Mouse (Mus musculus) olfactory bulb, adult 2 months (tissue): ENCODE results near the gene Fam166a. TPM values are rescaled to one million over a fixed set of nuclear protein-coding genes. Genes with fewer than 3 reads are reported as not detected.
A peak's percentile ranks its signal among the peaks of the same experiment; 100 is the strongest.

Source experiments
- H3K27ac ChIP-seq: fragments of 200-500 bp; 2 replicates; pipeline ENCODE4 v1.5.1; 2012; ENCODE audit warnings: low read depth, low read length; ENCODE audit not compliant: insufficient read depth
- H3K4me1 ChIP-seq: fragments of 200-500 bp; 2 replicates; pipeline ENCODE4 v1.6.1; 2012; ENCODE audit warnings: low read length; ENCODE audit not compliant: control insufficient read depth, insufficient read depth
- H3K4me3 ChIP-seq: fragments of 200-500 bp; 2 replicates; pipeline ENCODE4 v1.5.1; 2012; ENCODE audit warnings: mild to moderate bottlenecking, low read depth, low read length, moderate library complexity; ENCODE audit not compliant: insufficient read depth
- CTCF ChIP-seq: fragments of 200-500 bp; IDR thresholded peaks from 2 replicates; pipeline ENCODE4 v1.5.1; 2012; ENCODE audit warnings: low read depth, mild to moderate bottlenecking, low read length, moderate library complexity; ENCODE audit not compliant: insufficient read depth
- POLR2A ChIP-seq: fragments of 200-500 bp; IDR thresholded peaks from 2 replicates; pipeline ENCODE4 v1.6.1; 2012; ENCODE audit warnings: mild to moderate bottlenecking, low read depth, low read length, moderate library complexity; ENCODE audit not compliant: insufficient read depth
- WGBS: fragments of 180-500 bp; shearing (Covaris S2); methylation state at CpG from one replicate; pipeline ENCODE4 v1.1.7; 2018; 5-methylcytosine and 5-hydroxymethylcytosine counted together
- polyA plus RNA-seq: library from polyadenylated mRNA; stranded (reverse); fragments of >200 nt; gene quantifications from 2 replicates; pipeline ENCODE4 v1.2.4, GENCODE M21; 2012; ENCODE audit warnings: low replicate concordance; ENCODE audit not compliant: missing spikeins, insufficient read depth, insufficient read length

The Fam166a gene
- polyA plus RNA-seq, 1 experiment = not detected

DNA sequence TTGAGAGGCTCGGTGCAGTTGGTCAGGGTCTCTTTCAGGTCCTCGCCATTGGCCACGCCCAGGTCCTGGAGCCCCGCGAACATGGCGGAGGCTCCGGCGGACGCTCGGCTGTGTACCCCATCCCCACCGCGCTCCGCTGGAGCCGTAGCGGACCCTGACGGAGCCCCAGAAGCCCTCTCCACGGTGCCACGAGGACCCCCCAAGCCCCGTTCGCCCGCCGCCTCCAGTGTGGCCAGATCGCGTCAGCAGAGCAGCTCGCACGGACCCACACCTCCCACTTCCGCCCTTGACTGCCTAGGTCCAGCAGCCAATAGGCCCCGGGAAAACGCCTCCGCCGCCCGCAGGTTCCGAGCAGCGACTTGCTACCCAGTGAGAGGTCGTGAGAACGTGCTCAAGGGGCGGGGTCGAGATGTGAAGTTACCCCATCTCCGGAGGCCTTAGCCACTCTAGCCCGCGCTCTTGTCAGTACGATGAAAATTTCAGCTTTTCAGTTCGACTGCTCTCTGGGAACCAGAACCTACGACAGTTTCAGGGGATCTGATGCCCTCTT lies 7.3 kb upstream of the Fam166a start, which contains the start of gene Nelfb:
TSS of gene Nelfb (minus strand) at position 369 of the 550 bp plus-strand sequence.
- peak; percentile 49 for TF ChIP-seq POLR2A
- TF ChIP-seq CTCF = no peak
- Histone ChIP-seq H3K4me1 (peaks cover 11% of the 10 kb centered on the region), H3K4me3 (peak within 1 kb of the TSS; percentile 84), H3K27ac (peak within 1 kb of the TSS; percentile 66)
- WGBS = 1% methylated on average over 42 of the region's 44 CpGs

DNA sequence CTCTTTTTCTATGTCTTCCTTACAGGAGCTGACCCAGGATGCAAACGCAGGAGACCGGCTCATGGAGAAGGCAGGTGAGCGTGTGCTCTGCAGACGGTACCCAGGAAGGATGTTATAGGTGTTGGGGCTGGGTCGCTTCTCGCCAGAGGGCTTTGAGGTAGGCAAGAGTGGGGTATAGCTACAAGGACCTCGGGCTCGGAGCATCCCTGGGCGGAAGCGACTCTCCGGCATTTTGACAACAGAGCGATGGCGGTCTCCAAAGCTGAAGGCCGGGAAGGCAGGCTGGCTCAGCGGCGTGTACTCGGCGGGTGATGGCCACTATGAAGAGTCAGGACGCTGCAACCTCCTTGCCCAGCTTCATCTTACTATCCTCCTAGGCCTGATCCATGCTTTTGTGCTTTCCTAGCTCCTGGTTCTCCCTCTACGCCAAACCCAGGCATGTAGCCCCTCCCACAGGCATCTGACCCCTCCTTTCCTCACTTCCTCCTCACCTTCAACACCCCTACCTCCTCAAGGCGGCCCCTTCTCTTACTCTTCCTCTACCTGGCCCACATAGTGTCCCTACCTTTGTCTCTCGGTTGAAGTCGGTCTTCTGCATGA lies 5.2 kb upstream of the Fam166a start:
- no peak for TF ChIP-seq CTCF
- TF ChIP-seq POLR2A = no peak
- peaks cover 8% of the 10 kb centered on the region for H3K4me1 ChIP-seq
- H3K27ac ChIP-seq = no peak overlapping the region
- WGBS = 74% methylated on average over 23 of the region's 23 CpGs
- H3K4me3 ChIP-seq = no peak overlapping the region

DNA sequence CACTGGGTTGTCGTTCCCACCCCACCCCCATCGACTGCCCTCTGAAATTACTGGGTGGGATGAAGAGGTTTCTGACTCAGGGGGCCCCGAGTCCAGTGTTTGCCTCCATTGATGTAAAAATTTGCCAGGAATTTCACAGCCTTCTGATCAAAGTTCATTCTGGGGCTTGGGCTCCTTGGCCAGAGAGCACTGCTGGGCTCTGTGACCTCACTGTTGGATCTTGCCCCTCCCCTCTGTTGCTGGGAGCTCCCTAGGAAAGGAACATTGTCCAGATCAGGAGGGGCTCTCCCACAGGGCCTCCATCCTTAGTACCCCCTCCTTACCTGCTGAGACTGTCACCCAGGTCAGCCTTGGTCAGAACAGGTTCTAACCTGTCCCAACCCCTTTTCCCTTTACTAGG lies 4.1 kb upstream of the Fam166a start, which contains the start of gene Stpg3:
TSS of gene Stpg3 (minus strand) at position 194 of the 400 bp plus-strand sequence.
- H3K4me1 ChIP-seq = peaks cover 8% of the 10 kb centered on the region
- H3K27ac ChIP-seq = no peak within 1 kb of the TSS
- 77% methylated on average over 3 of the region's 3 CpGs for WGBS
- TF ChIP-seq POLR2A (no peak), CTCF (no peak)
- H3K4me3 ChIP-seq = no peak within 1 kb of the TSS

DNA sequence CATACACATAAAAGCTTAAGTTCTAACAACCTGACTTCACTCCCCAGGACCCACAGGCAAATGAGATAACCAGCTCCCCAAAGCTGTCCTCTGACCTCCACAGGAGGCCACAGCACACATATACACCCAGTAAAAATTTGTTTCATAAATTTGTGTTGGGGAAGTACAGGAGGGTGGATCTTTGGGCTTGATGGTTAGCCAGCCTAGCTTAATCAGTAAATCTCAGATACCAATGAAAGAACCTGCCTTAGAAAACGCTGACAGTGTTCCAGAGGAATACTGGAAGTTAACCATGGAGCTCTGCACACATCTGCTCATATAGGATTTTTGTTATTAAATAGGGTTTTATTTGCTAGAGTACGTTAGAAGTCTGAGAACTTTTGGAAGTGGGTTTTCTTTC lies 879 bp upstream of the Fam166a start:
- no peak overlapping the region for H3K27ac ChIP-seq
- H3K4me1 ChIP-seq = no peaks in the 10 kb centered on the region
- 70% methylated on average over 2 of the region's 2 CpGs for WGBS
- H3K4me3 ChIP-seq = no peak overlapping the region
- TF ChIP-seq CTCF = no peak

DNA sequence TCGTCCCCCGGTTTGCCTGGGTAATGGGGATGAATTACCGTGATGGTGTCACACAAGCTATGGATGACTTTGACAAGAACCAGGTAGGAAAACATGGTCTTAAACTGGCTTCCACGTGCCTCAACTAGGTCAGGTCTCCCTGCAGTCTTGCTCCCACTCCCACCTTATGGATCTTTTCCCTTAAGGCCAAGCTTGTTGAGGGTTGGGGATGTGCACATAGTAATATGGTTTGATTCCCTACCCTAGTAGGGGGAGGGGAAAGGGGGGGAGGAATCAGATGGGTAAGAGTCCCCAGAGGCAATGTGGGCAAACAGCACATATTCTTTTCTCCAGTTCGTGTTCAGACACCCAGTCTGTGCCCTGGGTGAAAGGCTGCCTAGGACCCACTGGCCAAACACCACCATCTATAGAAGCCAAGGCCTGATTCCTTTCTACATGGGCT lies 2.8 kb downstream of the Fam166a start:
- Histone ChIP-seq H3K27ac (no peak overlapping the region), H3K4me1 (no peaks in the 10 kb centered on the region), H3K4me3 (no peak overlapping the region)
- TF ChIP-seq CTCF (no peak), POLR2A (no peak)
- 74% methylated on average over 5 of the region's 5 CpGs for WGBS

DNA sequence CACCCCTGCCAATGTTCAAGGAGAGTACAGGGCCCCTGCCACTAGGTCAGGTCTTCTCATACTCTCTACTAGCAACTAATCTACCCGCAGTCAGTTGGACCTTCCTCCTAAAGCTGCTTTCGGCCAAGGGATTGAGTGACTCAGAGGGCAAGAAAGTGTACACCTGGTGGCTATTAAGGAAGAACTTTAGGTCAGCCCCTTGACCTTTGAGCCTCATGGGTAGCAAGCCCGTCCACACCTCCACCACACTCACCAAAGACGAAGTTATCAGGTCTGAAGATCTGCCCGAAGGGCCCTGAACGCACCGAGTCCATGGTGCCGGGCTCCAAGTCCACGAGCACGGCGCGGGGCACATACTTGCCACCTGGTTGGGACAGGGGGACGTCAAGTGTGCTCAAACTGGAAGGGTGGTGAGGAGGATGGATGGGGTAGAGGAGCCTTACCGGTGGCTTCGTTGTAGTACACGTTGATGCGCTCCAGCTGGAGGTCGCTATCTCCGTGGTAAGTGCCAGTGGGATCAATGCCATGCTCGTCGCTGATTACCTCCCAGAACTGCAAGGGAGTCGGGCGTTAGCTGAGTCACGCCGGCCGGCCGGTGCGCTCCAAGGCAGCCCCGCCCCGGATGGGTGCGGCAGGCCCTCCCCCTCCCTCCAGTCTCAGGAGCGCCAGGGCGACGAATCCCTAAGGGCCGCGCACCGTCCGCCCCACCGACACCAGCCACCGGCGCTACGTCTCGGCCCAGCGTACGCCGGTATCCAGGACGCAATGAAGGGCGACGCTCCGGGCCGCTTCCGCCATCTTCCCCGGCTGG lies 5.3 kb downstream of the Fam166a start:
- 2% methylated on average over 49 of the region's 53 CpGs for WGBS
- peaks cover 2% of the 10 kb centered on the region for H3K4me1 ChIP-seq
- TF ChIP-seq CTCF = no peak
- no peak for TF ChIP-seq POLR2A

DNA sequence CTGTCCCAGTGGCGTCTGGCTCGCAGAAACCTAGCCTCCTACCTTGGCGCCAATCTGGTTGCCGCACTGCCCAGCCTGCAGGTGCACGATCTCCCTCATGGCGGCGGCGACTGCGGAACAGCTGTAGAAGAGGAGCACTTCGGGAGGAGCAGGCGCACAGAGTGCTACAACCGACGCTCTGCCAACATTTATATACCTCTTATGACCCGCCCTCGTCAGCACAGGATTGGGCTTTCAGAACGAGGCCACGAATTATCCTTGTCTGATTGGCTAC lies 5.9 kb downstream of the Fam166a start, which contains the start of gene Tubb4b:
TSS of gene Tubb4b (minus strand) at position 211 of the 274 bp plus-strand sequence.
- TF ChIP-seq CTCF (no peak), POLR2A (peak; percentile 99)
- H3K27ac ChIP-seq = peak within 1 kb of the TSS; percentile 97
- WGBS = 1% methylated on average over 17 of the region's 17 CpGs
- peak within 1 kb of the TSS; percentile 90 for H3K4me3 ChIP-seq
- peaks cover 5% of the 10 kb centered on the region for H3K4me1 ChIP-seq

More for the DNA sequence above, 5.3 kb downstream of the Fam166a start:
- Histone ChIP-seq H3K4me3 (peak overlapping the region; percentile 86), H3K27ac (peak overlapping the region; percentile 88)

DNA sequence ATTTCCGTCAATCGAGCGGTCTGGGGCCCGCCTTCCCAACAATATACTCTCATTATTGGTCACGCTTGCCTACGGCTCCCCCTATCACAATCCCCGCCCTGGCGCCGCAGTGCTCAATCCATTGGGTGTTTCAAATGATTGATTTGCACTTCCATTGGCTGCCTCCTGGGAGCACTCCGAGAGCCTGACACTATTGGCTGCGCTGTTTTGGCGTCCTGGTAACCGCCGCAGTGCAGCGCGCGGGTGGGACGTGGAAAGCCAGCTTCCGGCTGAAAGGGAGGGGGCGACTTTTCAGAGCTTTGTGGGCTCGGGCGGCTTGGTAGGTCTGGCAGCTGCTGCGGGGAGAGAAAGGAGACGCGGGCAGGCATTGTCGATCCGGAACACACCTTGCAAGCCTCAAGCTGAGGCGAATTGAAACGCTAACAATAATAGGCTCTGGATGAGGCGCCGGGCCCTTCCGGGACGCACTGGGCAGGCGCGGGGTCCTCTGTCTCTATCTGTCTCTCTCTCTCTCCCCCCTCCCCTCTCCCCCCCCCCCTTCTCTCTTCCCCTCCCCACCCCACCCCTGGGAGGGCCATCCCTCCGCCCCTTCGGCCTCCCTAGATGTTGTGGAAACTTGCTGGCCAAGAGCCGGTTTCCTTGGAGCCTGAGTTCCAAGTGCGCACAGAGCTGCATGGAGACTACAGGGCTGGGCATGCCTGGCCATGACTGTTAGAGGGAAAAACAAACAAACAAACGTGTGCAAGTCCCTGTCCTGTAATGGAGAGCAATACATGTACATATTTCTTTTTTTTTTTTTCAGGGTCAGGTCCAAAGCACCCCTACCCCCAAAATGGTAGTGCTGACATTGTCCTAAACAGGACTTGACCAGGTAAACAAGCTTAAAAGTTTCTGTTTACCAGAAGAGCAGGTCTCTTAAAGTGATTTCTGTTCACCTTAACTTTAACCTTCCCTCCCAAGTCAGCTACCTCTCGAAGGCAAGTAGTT lies 6.5 kb downstream of the Fam166a start:
- 1% methylated on average over 41 of the region's 41 CpGs for WGBS
- peak overlapping the region; percentile 90 for H3K4me3 ChIP-seq
- H3K27ac ChIP-seq = peak overlapping the region; percentile 97
- peaks cover 5% of the 10 kb centered on the region for H3K4me1 ChIP-seq
- TF ChIP-seq POLR2A = 0 out of 2 replicates have a peak, but pooled peaks have one; percentile 45
- TF ChIP-seq CTCF = no peak
